ENCODE assay signal across 9 mouse cellular contexts in the genomic region with DNA sequence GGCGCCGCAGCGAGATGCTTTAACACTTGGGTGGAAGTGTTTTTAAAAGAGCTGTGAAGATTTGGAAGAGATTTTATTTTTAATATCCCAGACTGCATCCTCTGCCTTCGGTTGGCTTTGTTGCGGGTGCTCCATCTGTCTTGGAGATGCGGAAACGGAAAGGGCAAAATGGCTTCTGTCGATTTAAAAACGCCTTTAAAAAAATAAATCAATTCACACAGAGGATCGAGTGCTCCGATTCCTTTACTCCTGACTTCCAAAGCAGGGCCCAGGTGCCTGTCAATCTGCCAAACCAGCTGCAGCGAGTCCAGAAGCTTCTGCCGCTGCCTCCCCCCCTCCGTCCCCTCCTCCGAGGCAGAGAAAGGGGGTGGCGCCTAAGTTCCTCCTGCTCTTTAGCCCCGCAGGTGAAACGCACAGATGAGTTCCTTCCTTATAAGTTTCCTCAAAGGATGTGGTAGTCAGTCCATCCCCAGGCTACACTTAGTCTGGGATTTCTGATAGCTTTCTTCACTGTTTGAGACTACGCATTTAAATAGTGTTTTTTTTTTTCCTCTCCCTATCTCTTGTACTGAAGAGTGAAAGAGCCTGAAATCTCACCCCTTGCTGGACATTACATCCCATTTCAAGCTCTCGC. TPM values are rescaled to one million over a fixed set of nuclear protein-coding genes. Genes with fewer than 3 reads are reported as not detected.
DNase-seq lines count a peak whose midpoint lies in the region; ATAC-seq lines count a peak whose summit lies in the region.
"Had no signal": no experiment of that assay in that cellular context is flagged by ENCODE, and none has a peak within 500 bp of the region (broad histone marks: within the 10 kb centered on the region; RNA-seq: fewer than 3 reads in every experiment).

No protein-coding gene starts in this region.

- H3K4me2 ChIP-seq in hindbrain, embryonic 12.5 days (replicated peaks): peak overlapping the region; percentile 38
- H3K4me2 ChIP-seq in hindbrain, embryonic 11.5 days (replicated peaks; ENCODE audit: low read depth, low read length): no peak overlapping the region
- H3K4me2 ChIP-seq in intestine, embryonic 14.5 days (ENCODE audit: low read length): peak overlapping the region; percentile 42
- H3K4me2 ChIP-seq in neural tube, embryonic 13.5 days: peak overlapping the region; percentile 49

- no peak overlapping the region for H3K4me3 ChIP-seq in hindbrain, embryonic 12.5 days
- no peak overlapping the region for H3K4me3 ChIP-seq in hindbrain, embryonic 11.5 days (ENCODE audit: low read depth, low read length)
- H3K4me3 ChIP-seq in intestine, embryonic 14.5 days (ENCODE audit: low read depth, low read length): peak overlapping the region; percentile 18; the same call in 1 of the 2 replicates
- H3K4me3 ChIP-seq in neural tube, embryonic 13.5 days: peak overlapping the region; percentile 11; the same call in 1 of the 2 replicates

- WGBS in hindbrain, embryonic 12.5 days: 42% methylated on average over 20 of the region's 20 CpGs
- 45% methylated on average over 20 of the region's 20 CpGs for WGBS in hindbrain, embryonic 11.5 days
- 42% methylated on average over 20 of the region's 20 CpGs for WGBS in intestine, embryonic 14.5 days
- WGBS in neural tube, embryonic 13.5 days: 34% methylated on average over 20 of the region's 20 CpGs

- no peaks in the 10 kb centered on the region for H3K27me3 ChIP-seq in hindbrain, embryonic 12.5 days
- H3K27me3 ChIP-seq in hindbrain, embryonic 11.5 days (ENCODE audit: control insufficient read depth, insufficient read depth, low read length): no peaks in the 10 kb centered on the region
- H3K27me3 ChIP-seq in intestine, embryonic 14.5 days (replicated peaks; ENCODE audit: control insufficient read depth, insufficient read depth, low read length): no peaks in the 10 kb centered on the region
- H3K27me3 ChIP-seq in neural tube, embryonic 13.5 days: no peaks in the 10 kb centered on the region

- no peak for DNase-seq in hindbrain, embryonic 11.5 days (ENCODE audit: low spot score)
- peak; percentile 18 for DNase-seq in R1 (ENCODE audit: low read depth, low spot score)
- DNase-seq in cerebellum, postnatal 14 days: peak; percentile 54 to 69
- no peak for DNase-seq in intestine, embryonic 14.5 days (ENCODE audit: low spot score)
- DNase-seq in adrenal gland, postnatal 4 days (ENCODE audit: low spot score in 2 of 2): no peak
- no peak for DNase-seq in adrenal gland, postnatal 25 days

- H3K9me3 ChIP-seq in hindbrain, embryonic 12.5 days (replicated peaks): no peaks in the 10 kb centered on the region
- no peaks in the 10 kb centered on the region for H3K9me3 ChIP-seq in hindbrain, embryonic 11.5 days (ENCODE audit: control insufficient read depth, low read length)
- H3K9me3 ChIP-seq in intestine, embryonic 14.5 days (ENCODE audit: control insufficient read depth, low read length): no peaks in the 10 kb centered on the region
- no peaks in the 10 kb centered on the region for H3K9me3 ChIP-seq in neural tube, embryonic 13.5 days
- H3K9me3 ChIP-seq: G1E had no signal

- no peak overlapping the region for H3K9ac ChIP-seq in hindbrain, embryonic 12.5 days
- H3K9ac ChIP-seq in hindbrain, embryonic 11.5 days (ENCODE audit: low read depth, low read length): no peak overlapping the region
- 0 out of 2 replicates have a peak overlapping the region, but pooled peaks have one; percentile 10 for H3K9ac ChIP-seq in intestine, embryonic 14.5 days (ENCODE audit: low read length)
- H3K9ac ChIP-seq in neural tube, embryonic 13.5 days: peak overlapping the region; percentile 45

- no peak for ATAC-seq in hindbrain, embryonic 12.5 days (ENCODE audit: low FRiP score)
- ATAC-seq in hindbrain, embryonic 11.5 days (ENCODE audit: low FRiP score): no peak
- ATAC-seq in intestine, embryonic 14.5 days (replicated peaks; ENCODE audit: low FRiP score, low TSS enrichment, low read depth): no peak
- 0 out of 2 replicates have a peak, but pooled peaks have one; percentile 21 for ATAC-seq in neural tube, embryonic 13.5 days (ENCODE audit: low read depth)

- H3K36me3 ChIP-seq in hindbrain, embryonic 12.5 days: no peaks in the 10 kb centered on the region
- no peaks in the 10 kb centered on the region for H3K36me3 ChIP-seq in hindbrain, embryonic 11.5 days (ENCODE audit: control insufficient read depth, insufficient read depth, low read length)
- no peaks in the 10 kb centered on the region for H3K36me3 ChIP-seq in intestine, embryonic 14.5 days (ENCODE audit: control insufficient read depth, insufficient read depth, low read length)
- no peaks in the 10 kb centered on the region for H3K36me3 ChIP-seq in neural tube, embryonic 13.5 days
- H3K36me3 ChIP-seq: G1E had no signal

- peak overlapping the region; percentile 55; the same call in 1 of the 2 replicates for H3K27ac ChIP-seq in hindbrain, embryonic 12.5 days
- no peak overlapping the region for H3K27ac ChIP-seq in hindbrain, embryonic 11.5 days (ENCODE audit: low read depth, low read length)
- no peak overlapping the region for H3K27ac ChIP-seq in intestine, embryonic 14.5 days (ENCODE audit: low read depth)
- peak overlapping the region; percentile 46 for H3K27ac ChIP-seq in neural tube, embryonic 13.5 days (replicated peaks)

- H3K4me1 ChIP-seq in hindbrain, embryonic 12.5 days: peaks cover 5% of the 10 kb centered on the region; the same call in 1 of the 2 replicates
- no peaks in the 10 kb centered on the region for H3K4me1 ChIP-seq in hindbrain, embryonic 11.5 days (replicated peaks; ENCODE audit: control insufficient read depth, insufficient read depth, low read length)
- H3K4me1 ChIP-seq in intestine, embryonic 14.5 days (replicated peaks; ENCODE audit: control insufficient read depth, insufficient read depth, low read length): peaks cover 4% of the 10 kb centered on the region; the same call in 1 of the 2 replicates
- H3K4me1 ChIP-seq in neural tube, embryonic 13.5 days (replicated peaks): peaks cover 10% of the 10 kb centered on the region

RNA-seq across cellular contexts. Expression of a gene that starts 17.6 kb away (rescaled TPM):
- polyA plus RNA-seq in hindbrain, embryonic 12.5 days (2016; fragmentation: Nextera tagmentation; extraction: Ambion mirVana): 15.7 and 17.0 TPM in 2 replicates
- 14.9 and 15.4 TPM in 2 replicates for polyA plus RNA-seq in hindbrain, embryonic 11.5 days (2014; fragmentation: Nextera tagmentation; extraction: Ambion mirVana)
- polyA plus RNA-seq in intestine, embryonic 14.5 days (2014; fragmentation: Nextera tagmentation; extraction: Ambion mirVana): 18.5 and 21.2 TPM in 2 replicates
- 11.5 and 12.1 TPM in 2 replicates for polyA plus RNA-seq in neural tube, embryonic 13.5 days (2015; fragmentation: Nextera tagmentation; extraction: Ambion mirVana)
- total RNA-seq in adrenal gland, postnatal 4 days (2021): 10 to 100 TPM; 44.6 to 45.0 TPM
- 30.8 and 42.1 TPM in 2 replicates for total RNA-seq in adrenal gland, postnatal 25 days (2021)

RNA-seq across cellular contexts. Expression of a gene that starts 22.8 kb away (rescaled TPM):
- polyA plus RNA-seq in hindbrain, embryonic 12.5 days (2016; fragmentation: Nextera tagmentation; extraction: Ambion mirVana): not detected in 2 replicates
- polyA plus RNA-seq in hindbrain, embryonic 11.5 days (2014; fragmentation: Nextera tagmentation; extraction: Ambion mirVana): not detected in 2 replicates
- 0.49 and 0.71 TPM in 2 replicates for polyA plus RNA-seq in intestine, embryonic 14.5 days (2014; fragmentation: Nextera tagmentation; extraction: Ambion mirVana)
- polyA plus RNA-seq in neural tube, embryonic 13.5 days (2015; fragmentation: Nextera tagmentation; extraction: Ambion mirVana): 0.13 TPM in 1 of 2 replicates, not detected in the other
- not detected for total RNA-seq in adrenal gland, postnatal 4 days (2021)
- total RNA-seq in adrenal gland, postnatal 25 days (2021): not detected in 2 replicates
- polyA plus RNA-seq: G1E had no signal

Comparison
In these comparisons a context has a peak if more than half of its experiments do, and no peak if none do; other contexts are left out.
1. H3K27ac ChIP-seq: peak in hindbrain, embryonic 12.5 days (single experiment) and neural tube, embryonic 13.5 days (single experiment); none in hindbrain, embryonic 11.5 days (single experiment) and intestine, embryonic 14.5 days (single experiment).
2. H3K4me3 ChIP-seq: peak in intestine, embryonic 14.5 days (single experiment) and neural tube, embryonic 13.5 days (single experiment); none in hindbrain, embryonic 12.5 days (single experiment) and hindbrain, embryonic 11.5 days (single experiment).
3. H3K9ac ChIP-seq: peak in intestine, embryonic 14.5 days (single experiment) and neural tube, embryonic 13.5 days (single experiment); none in hindbrain, embryonic 12.5 days (single experiment) and hindbrain, embryonic 11.5 days (single experiment).
4. DNase-seq: peak in R1 (single experiment) and cerebellum, postnatal 14 days (2 of 2); none in hindbrain, embryonic 11.5 days (single experiment), intestine, embryonic 14.5 days (single experiment), adrenal gland, postnatal 4 days (0 of 2) and adrenal gland, postnatal 25 days (single experiment).